Mouse (Mus musculus): Measurements from ENCODE around the gene Ano5.

The Ano5 gene

DNA sequence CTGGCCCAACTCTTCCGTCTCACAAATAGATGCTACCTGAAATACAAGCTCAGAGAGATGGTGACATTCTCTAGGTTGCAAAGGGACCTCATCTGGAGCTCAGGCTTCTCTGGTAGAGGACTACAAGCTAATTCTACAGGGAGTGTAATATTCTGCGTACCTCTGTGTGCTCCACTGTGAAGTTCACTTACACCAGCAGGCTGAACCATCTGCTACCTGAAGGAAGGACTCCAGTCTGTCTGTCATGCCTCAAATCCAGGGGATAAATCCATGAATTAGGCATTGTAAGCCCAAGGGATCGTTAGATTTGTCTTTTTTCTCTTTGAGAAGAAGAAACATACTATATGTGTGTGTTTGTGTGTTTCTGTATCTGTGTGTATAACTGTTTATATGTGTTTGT is 120.3 kb downstream of the Ano5 start:
- DNase-seq, result no peak

DNA sequence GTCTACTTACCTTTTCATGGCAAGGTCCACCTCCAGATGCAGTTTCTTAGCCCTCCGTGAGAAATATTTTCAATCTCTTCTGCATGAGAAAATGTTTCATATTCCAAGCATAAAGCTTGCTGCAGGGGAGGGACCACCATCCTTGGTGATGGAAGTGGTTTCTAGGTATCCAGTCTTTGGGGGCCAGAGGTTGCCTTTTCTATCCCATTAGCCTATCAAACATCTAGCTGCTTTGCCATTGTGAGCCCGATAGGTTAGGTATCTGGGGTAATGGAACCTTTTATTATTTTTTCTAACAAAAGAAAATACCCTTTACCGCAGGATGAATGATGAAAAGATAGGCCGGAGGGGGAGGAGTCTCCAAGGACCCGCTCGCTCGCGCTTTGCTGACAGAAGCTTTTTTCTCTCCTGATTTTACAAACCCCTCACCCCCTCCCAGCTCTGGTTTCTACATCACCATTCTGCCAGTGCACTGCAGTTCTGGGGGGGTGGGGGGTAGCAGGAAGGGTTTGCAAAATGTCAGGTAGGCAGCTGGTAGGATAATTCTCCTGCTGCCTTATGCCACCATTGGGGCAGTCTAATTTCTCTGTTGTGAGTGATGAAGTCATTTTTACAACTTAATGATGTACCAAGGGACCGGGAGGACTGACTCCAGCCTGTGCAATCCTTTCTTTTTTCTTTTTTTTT is 121.9 kb downstream of the Ano5 start:
- no peak for DNase-seq

DNA sequence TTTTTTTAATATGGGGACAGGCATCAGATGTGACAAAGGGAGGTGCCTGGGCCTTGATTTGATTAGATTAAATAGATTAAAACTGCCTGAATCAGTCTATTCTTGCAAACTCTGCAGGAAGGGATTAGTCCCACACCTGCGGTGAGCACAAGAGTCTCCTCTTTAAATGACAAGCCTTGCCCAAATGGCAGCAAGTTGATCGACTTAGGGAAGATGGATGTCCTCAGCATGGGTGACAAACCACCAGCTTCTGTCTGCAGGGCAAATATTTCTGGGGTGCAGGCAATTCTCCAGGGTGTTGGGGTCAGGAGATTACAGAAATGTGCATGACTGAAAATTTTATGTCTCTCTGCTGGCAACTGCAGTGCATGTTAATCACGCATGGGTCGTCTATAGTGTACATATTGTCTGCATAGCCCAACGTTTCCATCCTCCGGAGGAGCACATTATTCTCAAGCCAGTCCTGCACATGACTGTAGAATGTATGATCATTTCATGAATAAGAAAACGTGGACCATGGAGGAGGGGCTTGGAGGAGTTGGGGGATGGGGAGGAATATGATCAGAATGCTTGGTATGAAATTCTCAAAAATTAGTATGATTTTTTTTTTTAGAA is 122.5 kb downstream of the Ano5 start:
- DNase-seq, result no peak
